Mouse (Mus musculus) left cerebral cortex, adult 11 months (tissue): ENCODE measurements around the gene Gm10645.

Experiments used
- DNase-seq: peaks from one replicate; pipeline ENCODE4 v3.0.0; 2022; ENCODE audit warnings: low spot score

Gene Gm10645

GRCm38 (mm10) chr8:83165931-83166867, at the start of gene Gm10645:
Gm10645 (minus strand) TSS chr8:83166170.
- DNase-seq: peak; percentile 22

- no peak for DNase-seq
Observed at GRCm38 (mm10) chr8:83215065-83215464, 49.1 kb upstream of the Gm10645 start.

GRCm38 (mm10) chr8:83210676-83211075, 44.7 kb upstream of the Gm10645 start:
- no peak for DNase-seq

- no peak for DNase-seq
Observed at GRCm38 (mm10) chr8:83209581-83209980, 43.6 kb upstream of the Gm10645 start.

GRCm38 (mm10) chr8:83205907-83206306, 39.9 kb upstream of the Gm10645 start:
- peak; percentile 55 for DNase-seq

GRCm38 (mm10) chr8:83202946-83203345, 37.0 kb upstream of the Gm10645 start:
- no peak for DNase-seq

- peak; percentile 34 for DNase-seq
Observed at GRCm38 (mm10) chr8:83200191-83201177, 34.5 kb upstream of the Gm10645 start.

GRCm38 (mm10) chr8:83199715-83200114, 33.7 kb upstream of the Gm10645 start:
- DNase-seq: no peak

- DNase-seq: no peak
Observed at GRCm38 (mm10) chr8:83196088-83196487, 30.1 kb upstream of the Gm10645 start.

GRCm38 (mm10) chr8:83189538-83190095, 23.6 kb upstream of the Gm10645 start:
- no peak for DNase-seq

- DNase-seq: no peak
Observed at GRCm38 (mm10) chr8:83187363-83187962, 21.5 kb upstream of the Gm10645 start.

- no peak for DNase-seq
Observed at GRCm38 (mm10) chr8:83186376-83186775, 20.4 kb upstream of the Gm10645 start.

GRCm38 (mm10) chr8:83182784-83183183, 16.8 kb upstream of the Gm10645 start:
- no peak for DNase-seq

- no peak for DNase-seq
Observed at GRCm38 (mm10) chr8:83181851-83182482, 16.0 kb upstream of the Gm10645 start.

GRCm38 (mm10) chr8:83178228-83178742, 12.3 kb upstream of the Gm10645 start:
- DNase-seq: no peak

GRCm38 (mm10) chr8:83177317-83178195, 11.6 kb upstream of the Gm10645 start:
- no peak for DNase-seq

- no peak for DNase-seq
Observed at GRCm38 (mm10) chr8:83176785-83177184, 10.8 kb upstream of the Gm10645 start.

- no peak for DNase-seq
Observed at GRCm38 (mm10) chr8:83175680-83176079, 9.7 kb upstream of the Gm10645 start.

- no peak for DNase-seq
Observed at GRCm38 (mm10) chr8:83170894-83171293, 4.9 kb upstream of the Gm10645 start.

GRCm38 (mm10) chr8:83169709-83170108, 3.7 kb upstream of the Gm10645 start:
- no peak for DNase-seq
